Mouse (Mus musculus) testis, postnatal 10 days (tissue): Measurements from ENCODE around the gene Pcdh15.
A peak's percentile ranks its signal among the peaks of the same experiment; 100 is the strongest.

Experiments
- DNase-seq: peaks from one replicate; pipeline ENCODE4 v3.0.0; 2021; ENCODE audit warnings: low spot score

Pcdh15 gene

DNA sequence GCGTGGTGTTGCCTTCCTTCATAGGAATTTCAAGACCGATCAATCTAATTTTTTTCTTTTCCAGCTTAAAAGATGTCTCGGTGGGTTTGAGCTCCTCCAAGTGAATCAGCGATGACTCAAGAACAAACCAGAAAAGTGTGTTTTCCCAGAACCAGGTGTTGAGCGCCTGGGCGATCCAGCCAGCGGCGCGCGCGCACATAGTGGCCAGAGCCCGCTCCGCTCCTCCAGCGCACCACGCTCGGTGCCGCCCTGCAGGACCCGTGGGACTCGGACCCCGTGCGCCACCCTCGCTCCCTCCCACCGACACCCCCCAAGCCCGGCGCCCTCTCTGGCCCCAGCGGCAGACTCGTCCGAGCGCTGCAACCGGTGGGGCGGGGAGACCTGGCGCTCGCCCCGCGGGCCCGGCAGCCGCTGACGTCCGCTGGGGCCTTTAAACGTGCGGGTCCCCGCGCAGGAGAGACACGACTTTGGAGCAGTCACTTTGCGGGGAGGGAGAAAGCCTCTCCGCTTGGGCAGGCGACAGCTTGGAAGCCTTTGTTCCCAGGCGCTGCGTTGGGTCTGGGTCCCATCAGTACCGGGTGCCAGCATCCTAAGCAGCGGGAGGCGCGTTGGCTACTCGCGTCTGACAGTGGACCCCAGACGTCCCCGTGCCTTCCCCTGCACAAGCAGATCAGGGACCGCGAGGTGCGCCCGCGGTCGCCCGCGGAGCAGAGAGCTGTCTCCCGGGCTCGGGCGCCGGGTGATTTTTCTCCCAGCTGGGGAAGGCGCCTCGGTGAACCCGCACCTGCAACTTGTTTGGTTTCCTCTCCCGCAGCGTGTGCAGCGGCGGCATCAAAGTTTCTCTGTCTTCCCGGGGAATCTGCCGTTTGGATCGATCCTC, at the start of gene Pcdh15:
Gene Pcdh15 (plus strand): TSS at position 377 of the 880 bp plus-strand sequence.
- DNase-seq = peak; percentile 44

DNA sequence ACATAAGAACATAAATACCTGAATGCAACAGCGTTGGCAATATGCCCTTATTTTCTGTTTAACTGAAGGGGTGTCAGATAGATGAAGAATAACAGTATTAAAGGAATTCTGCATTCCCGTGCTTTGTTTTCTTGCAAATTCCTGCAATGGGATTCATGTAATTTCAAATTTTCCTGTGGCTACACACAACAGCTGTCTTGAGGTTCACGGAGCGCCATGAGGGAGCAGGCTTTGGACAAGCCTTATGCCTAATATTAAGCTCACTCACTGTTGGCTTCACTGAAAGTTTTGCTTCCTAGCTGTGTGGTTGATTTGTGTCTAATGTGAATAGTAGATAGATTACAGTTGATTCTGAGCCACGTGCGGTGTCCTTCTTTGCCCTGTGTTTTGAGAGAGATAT, 47.1 kb upstream of the Pcdh15 start:
- DNase-seq = no peak

DNA sequence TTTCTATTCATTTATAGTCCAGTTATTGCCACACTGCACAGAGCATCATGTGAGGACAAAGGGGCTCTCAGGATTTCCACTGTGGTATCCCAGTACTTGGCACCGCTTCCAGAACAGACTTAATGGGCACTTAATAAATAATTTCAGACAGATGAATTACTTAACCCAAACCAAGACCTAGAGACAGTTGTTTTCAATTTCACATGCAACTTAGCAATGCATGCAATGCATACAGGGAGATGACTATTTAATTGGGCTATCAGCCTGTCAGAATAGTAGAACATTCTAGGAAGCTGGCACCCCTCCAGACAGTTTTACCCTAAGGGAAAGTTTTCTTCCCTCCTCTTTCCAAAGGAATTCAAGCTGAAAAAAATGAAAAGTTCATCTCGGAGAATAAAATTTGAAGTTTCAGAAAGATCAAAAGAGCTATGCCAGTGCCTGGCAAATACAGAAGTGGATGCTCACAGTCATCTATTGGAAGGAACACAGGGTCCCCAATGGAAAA, 39.4 kb upstream of the Pcdh15 start:
- DNase-seq = no peak

DNA sequence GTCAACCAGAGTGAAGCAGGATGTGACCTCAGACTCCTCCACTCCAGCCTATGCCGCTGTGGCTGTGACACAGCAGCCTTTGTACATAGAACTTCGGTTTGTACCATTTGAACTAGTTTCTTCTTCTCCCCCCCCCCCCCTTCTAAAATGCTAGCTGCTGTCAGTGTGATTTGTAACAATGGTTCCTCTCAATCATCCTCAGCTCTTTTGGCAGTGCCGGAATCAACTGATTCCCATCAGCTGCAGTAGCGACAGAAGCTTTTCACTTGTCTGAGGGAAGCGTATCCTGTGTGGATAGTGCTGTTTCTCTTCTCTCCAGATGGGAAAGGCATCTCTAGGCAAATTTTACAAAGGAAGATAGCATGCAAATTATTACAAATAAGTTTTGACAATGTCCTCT, 12.4 kb upstream of the Pcdh15 start:
- DNase-seq = no peak

DNA sequence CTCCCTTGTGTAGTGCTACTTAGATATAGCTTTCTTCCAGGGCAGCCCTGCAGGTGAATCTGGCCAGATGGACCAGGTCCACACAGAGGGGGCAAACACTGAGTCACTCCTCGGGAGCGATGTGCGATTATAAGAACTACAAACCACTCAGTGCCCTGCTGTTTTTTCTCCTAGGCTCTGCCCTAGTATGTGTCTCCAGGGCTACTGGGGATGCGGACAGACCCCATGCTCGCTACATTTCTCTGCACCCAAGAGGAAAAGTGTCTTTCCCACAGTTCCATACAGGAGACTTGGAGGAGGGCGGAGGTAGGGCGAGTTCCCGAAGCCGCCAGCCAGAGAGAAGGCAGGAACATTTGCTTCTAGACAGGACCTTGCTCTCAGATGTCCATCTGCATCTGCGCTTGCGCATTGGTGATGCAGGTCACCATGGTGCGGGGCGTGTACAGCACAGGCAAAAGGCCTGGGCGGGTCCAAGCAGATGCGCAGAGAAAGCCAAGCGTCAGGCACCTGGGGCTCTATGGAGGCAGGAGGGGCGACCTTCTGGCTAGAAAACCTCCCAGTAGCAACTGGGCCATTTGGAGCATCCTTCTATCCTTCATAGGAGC, 2.5 kb upstream of the Pcdh15 start:
- peak; percentile 47 for DNase-seq

DNA sequence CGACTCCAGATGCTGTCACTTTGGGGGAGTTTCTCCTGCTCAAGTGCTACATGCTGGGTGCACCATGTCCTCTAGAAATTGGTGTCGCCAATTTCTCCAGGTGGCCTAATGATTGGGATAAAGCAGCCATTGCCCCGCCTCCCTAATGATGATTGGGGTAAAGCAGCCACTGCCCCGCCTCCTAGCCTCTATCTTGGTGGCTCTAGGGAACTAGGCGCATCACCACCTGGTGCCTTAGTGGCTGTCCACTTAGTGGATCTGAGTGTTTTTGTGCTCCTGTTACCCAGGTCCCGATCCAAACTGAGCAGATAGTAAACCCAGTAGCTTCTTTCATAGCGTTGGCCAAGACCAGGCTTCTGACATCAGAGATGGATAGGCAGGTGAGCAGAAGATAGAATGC, 2.0 kb upstream of the Pcdh15 start:
- no peak for DNase-seq

DNA sequence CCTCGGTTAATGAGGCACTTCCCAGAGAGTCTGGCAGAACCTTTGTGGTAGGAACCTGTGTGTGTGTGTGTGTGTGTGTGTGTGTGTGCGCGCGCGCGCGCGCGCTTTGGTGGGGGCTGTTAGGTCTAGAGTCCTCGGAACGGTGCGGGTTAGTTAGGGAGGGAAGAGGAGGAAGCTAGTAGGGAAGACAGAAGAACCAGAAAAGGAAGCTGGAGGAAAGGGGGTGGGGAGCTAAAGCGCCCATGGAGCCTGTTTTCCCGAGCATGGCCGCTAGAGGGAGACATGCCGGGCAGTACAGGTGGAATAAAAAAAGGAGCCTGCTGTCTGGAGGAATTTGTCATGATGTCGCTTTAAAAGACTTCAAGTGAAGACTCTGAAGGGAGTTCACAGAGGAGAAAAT, 1.2 kb upstream of the Pcdh15 start:
- peak; percentile 84 for DNase-seq

DNA sequence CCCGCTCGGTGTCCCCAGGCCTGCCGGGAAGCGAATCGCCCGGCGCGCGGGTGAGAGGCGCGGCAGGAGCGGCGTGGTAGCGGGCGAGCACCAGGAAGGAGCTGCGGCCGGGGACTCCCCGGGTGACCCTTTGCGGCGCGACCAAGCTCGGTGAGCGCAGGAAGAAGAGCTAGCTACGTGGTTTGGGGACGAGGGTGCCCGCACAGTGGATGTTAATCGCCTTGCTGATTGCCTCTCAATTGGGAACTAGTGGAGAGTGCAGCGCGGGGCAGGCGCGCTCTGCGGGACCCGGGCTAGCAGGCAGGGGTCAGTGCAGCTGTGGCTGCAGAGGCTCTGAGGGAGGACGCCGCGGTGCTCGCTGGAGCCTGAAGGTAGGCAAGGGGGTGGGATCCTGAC, 702 bp downstream of the Pcdh15 start:
- DNase-seq = peak; percentile 42

DNA sequence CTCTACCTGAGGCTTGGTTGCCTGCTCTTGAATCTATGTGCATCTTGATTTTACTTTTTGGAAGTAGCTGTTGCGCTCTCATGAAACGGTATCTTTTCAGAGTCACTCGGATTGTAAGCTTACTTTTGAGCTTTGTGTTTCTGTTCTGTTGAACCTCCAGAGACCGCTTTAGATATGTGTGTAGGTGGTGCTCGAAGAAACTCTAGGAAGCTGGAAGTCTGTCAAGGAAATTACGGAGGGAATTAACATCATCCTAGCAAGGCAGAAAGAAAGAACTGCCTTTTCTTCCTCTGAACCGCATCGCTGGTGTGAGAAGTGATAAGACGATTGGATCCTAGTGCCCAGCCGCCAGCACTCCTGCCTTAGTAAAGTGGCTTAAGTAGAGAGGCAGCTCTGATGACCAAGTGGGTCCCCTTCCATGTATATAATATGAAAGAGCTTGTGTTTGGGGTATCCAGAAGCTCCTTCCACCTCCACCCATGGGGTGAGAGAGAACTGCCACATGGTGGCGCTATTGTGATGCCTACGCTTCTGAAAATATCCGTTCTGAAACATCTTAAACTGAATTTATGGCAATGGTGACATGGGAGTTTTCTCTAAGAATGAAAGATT, 4.3 kb downstream of the Pcdh15 start:
- peak; percentile 45 for DNase-seq

DNA sequence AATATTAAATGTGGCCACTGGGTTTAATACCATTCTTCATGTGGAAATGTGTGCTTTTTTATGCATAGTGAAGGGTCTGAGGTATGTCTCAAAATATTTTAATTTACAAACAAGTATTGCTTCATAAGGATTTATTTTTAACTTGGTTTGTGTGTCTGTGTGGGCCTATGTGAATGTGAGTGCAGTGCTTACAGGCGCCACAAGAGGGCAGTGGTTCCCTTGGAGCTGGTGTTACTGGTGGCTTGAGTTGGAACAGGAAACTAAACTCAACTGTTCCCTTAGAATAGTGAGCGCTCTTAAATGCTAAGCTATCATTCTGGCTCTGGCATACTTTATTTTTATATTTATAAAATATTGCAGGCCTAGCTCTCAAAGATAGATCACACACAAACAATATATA, 6.8 kb downstream of the Pcdh15 start:
- peak; percentile 63 for DNase-seq

DNA sequence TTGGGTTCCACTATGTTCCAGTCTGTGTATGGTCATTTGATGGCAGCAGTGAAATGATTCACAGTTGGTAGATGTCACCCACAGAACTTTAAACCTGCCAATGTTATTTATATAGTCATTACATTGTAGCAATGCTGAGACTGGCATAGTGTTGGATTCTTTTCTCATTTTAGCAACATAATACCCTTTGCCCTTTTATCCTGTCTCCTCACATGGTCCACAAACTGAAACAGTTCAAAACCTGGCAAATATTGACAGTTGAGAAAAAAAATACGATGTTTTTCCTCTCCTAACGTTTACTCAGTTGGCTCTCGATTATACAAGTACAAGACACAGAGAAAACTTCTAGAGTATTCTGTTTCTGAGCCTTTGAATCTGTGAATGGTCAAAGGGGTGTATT, 38.8 kb downstream of the Pcdh15 start:
- DNase-seq = no peak

DNA sequence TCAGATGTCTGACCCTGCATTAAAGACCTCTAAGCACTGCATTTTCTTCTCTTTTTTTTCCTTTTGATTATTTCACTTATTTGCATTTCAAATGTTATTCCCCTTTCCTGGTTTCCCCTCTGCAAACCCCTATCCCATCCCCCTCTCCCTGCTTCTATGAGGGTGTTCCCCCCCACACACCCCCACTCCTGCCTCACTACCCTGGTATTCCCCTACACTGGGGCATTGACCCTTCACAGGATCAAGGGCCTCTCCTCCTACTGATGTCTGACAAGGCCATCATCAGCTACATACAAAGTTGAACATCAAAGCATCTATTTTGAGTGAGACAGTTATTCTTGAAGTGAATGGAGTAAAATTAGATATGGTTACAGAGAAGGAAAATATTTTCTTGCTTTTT, 48.4 kb downstream of the Pcdh15 start:
- DNase-seq = no peak

DNA sequence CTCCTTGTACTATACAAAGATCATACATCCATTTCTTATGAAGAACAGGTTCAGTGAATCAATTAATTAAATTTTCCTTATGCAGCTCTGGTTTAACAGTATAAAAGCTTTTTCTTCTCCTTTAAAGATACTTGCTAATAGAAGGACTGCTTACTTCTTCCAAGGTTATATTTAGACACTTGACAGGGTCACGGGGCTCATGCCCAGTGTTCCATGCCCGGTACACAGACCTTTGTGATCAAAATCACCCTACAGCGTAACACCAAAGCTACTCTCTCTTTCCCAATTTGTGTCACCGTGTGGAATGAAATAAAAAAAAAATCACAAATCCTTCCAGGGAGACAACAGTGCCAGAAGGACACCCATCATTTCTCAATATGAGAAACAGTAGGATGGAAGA, 48.8 kb downstream of the Pcdh15 start:
- no peak for DNase-seq

DNA sequence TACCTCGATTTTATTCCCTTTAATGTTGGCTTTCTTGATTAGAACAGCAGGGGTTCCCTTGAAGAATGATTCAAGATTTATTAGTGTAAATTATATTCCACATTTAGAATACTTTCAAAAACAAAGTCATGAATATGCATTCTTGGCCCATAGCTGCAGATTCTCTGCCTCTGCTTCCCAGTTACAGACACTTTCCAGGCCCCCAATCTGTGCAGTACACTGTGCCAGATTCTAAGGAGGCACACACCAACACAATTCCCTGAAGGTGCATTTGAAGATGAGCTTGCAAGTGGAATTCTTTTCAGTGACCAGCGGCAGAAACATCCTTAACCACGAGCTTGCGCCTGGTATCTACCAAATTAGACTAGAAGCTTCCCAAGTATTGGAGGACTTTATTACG, 55.4 kb downstream of the Pcdh15 start:
- DNase-seq = no peak

DNA sequence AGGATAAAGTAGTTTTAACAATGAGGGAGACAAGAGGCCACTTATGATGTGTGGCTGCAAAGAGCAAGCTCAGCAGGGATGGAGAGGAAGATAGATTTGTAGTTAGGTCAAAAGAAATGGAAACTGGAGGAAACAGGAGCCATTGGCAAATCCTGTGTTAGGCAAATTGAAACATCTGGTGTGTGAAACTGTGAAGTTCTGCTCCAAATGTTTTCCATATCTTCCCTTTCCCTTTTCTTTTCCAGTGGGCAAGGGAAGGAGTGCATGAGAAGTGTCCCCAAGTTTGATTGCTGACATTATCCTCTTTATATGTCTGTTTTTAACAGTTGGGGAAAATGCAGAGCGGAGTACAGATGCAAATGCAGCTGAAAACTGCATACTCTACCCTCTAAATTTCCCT, 62.6 kb downstream of the Pcdh15 start:
- no peak for DNase-seq

DNA sequence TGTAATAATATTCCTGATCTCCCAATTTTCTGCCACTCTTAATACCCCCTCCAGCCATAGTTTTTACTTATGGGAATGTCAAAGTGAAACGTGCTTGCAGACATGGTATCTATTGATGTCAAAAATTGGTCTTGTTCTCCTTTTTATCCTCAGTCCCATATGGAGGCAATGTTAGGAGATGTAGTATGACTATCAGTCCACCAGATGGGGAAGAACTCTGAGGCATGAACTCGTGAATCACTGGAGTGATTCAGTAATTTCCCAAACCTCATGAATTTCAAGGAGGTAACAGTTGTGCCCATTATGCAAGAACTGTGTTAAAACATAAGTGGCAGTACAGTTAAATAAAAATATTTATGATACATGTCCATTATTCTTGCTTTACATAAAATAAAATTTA, 116.9 kb downstream of the Pcdh15 start:
- no peak for DNase-seq

DNA sequence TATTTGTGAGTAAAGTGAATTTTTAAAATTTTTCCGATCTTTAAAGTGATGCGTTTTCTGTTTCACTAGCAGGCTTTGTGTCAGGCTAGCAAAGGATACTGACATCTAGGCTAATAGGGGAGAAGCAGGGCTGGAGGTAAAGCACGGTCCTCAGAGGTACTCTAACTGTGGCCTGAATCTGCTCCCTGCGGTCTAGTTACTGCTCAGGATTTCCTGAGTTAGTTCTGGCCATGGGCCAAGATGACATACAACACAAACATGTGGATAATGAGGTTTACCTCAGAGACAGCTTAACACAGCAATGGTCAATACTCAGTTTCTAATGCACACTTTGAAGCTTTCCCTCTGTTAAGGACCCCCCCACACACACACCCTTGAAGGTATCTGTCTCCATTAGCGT, 143.2 kb downstream of the Pcdh15 start:
- no peak for DNase-seq

DNA sequence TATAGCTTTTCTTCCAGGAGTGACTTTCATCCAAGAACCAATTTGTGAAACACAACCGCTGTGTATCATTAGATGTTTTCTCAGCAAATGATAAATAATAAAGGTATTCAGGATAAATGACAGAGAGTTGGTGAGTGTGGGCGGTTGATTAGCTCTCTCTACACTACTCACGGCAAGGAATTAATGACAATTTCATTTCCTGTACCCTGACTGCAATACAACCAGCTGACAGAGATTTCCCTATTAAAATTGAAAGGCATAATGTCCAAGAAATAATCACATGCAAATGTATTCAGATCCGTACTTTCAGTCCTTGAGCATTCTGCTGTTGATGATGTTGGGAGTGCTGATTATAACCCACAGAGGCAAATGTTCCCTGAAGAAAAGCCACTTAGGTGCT, 181.3 kb downstream of the Pcdh15 start:
- DNase-seq = no peak

DNA sequence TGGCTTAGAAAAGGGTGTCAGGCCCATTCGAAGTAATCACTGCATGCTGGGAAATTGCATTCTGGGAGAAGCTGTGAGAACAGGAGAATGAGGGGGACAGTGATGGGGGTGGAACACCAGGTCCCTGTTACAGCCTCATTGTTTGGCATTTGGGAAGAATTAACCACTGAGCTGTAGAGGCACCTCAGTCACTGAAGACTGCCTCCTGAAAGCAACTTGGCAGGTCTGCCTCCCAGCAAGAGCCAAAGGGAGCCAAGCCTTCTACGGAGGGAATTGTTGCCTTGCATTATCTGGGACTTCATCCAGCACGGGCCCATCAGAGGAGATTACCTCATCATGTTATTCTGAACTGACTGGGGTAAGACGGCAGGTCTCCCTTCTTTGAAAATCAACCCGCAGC, 197.3 kb downstream of the Pcdh15 start:
- DNase-seq = no peak

DNA sequence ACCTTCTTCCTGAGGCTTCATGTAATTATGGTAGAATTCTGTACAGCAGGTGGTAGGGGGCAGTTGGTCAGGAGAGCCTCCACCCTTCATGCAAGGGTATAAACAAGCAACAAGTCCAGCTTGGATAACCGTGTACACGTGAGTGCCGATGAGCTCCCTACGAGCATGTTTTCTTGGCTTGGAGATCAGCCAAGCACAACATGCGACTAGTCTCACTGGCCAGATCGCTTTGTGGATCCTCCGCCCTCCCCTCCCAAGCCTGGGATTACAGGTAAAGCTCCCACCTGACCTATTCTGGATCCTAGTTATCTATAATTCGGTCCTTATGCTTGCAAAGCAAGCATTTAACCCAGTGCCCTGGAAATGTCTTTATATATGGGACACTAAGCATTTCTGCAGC, 202.8 kb downstream of the Pcdh15 start:
- no peak for DNase-seq

DNA sequence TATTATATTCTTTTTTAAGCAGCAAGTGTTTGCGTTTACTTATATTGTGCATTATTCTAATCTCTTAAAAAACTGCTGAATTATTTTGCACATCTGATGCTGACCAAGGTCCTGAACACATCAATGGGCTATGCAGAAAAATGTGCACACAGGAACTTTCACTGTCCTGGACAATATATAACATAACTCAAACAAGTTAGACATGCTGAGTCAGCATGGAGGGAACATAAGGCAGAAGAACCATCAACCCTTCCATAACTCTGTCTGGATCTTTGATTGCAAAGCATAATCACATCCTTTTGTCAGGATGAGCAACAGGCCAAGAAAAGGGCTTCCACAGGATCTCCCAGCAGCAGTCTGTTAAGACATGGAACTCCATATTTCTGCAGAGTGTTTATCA, 207.5 kb downstream of the Pcdh15 start:
- no peak for DNase-seq

DNA sequence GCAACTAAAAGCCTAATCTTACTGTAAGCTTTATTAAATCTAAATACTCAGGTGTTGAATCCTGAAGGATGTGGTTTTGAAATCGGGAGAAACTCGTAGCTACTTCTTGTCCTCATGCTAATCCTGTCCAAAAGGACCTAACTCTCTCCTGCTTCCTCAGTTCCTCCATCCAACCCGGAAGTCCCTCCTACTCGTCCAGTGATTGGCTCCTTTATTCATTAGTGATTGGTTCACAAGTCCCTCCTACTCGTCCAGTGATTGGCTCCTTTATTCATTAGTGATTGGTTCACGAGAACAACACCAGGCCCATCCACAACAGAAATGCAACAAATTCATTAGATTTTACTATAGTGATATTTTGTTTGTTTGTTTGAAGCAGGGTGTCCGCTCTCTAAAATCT, 227.7 kb downstream of the Pcdh15 start:
- no peak for DNase-seq

DNA sequence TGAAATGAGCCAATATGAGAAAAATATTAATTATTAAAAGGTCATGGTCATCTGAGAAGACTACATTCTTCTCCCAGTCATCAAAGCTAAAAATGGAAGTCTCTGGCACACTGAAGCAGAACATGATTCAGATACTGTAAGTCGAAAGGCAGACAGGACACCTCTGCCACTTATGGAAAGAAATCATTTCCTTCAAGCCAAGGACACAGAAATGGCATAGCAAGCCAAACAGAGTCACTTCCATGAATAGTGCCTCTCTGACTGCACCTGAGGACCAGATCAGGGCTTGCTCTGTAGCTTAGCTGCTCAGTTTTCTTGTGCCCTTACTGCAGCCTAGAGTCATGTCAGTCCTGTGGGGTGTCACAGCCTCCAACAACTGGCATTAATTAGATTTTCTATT, 234.3 kb downstream of the Pcdh15 start:
- no peak for DNase-seq
